Mouse (Mus musculus) megakaryocyte-erythroid progenitor cell, adult 5-6 weeks (primary cell): ENCODE results near the gene E130114P18Rik. TPM values are rescaled to one million over a fixed set of nuclear protein-coding genes. Genes with fewer than 3 reads are reported as not detected.

Experiments used
- ATAC-seq: replicated peaks from 2 replicates; pipeline ENCODE4 v1.8.0; 2016; ENCODE audit warnings: mild to moderate bottlenecking, inconsistent platforms; ENCODE audit not compliant: severe bottlenecking, poor library complexity, low FRiP score, low TSS enrichment
- total RNA-seq, 2 experiments: library from RNA; stranded (forward) in 1 of 2; stranded (reverse) in 1 of 2; fragments of 200-1000, 215-1000 nt in 1 of 2; fragments of >200 nt in 1 of 2; fragmentation: Nextera tagmentation in 1 of 2; gene quantifications; 2 replicates each; pipeline ENCODE4 v1.2.3; 2014 to 2017

E130114P18Rik gene
- total RNA-seq, 2 experiments from 2014 or later = not detected

GRCm38 (mm10) chr4:97587412-97588010 lies 190.4 kb downstream of the E130114P18Rik start:
- ATAC-seq = no peak

GRCm38 (mm10) chr4:97585170-97585569 lies 192.7 kb downstream of the E130114P18Rik start:
- ATAC-seq = no peak

GRCm38 (mm10) chr4:97584445-97585130 lies 193.3 kb downstream of the E130114P18Rik start:
- no peak for ATAC-seq

DNA sequence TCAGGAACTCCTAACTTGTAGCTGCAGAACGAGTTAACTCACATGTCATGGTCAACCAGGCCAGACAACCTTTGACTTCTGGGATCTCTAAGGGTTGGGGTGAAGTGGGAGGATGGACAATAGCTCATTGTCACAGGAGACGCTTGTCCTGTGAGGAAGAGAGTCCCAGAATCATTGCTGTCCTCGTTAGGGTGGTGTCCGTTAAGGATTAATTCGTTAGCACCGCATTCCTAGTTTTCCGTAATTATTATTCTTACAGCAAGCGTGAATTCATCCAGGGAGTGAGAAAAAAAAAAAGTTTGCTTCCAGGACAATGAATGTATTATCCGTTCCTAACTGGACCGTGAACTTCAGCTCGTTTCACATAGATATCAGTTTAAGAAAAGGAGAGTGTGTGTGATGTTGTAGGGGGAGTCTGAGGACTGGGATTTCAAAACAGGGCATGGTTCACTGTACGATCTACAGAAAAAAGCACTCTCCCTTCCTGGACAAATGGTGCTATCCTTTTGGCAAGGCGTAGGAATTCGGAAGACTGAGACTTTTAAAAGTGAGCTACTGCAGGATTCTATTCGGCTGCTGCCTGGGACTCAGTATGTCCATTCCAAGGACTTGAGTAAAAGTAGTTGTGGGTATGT lies 195.0 kb downstream of the E130114P18Rik start:
- no peak for ATAC-seq

GRCm38 (mm10) chr4:97582064-97582415 lies 195.8 kb downstream of the E130114P18Rik start:
- no peak for ATAC-seq

- ATAC-seq = no peak
Measured at GRCm38 (mm10) chr4:97581314-97582063, 196.4 kb downstream of the E130114P18Rik start.

GRCm38 (mm10) chr4:97580906-97581305 lies 197.0 kb downstream of the E130114P18Rik start:
- no peak for ATAC-seq

DNA sequence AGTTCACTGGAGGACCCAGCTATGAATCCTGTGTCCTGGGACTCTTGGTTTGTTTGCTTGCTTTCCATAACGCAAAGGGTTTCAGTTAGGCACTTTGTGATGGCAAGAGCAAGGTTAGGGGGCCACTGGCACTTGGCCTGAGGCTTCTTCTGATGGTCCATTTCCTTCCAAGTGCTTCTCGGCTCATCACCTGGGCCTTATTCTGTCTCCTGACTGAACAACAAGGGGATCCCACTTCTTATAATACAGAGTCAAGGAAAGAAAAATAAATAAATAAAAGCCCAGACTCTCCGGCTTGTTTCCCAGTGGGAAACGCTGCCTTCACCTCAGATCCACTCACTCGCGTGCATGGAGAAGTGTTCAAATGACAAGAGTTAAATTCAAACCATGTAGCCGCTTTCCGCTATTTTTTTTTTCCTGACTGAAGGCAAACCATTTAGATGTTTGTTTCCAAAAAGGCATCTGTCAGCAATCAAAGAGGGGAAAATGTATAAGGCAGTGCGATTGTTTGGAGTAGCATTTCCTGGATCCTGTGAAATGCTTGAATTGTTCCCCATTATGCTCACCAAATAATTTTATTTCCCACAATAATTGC lies 199.2 kb downstream of the E130114P18Rik start:
- ATAC-seq = no peak

DNA sequence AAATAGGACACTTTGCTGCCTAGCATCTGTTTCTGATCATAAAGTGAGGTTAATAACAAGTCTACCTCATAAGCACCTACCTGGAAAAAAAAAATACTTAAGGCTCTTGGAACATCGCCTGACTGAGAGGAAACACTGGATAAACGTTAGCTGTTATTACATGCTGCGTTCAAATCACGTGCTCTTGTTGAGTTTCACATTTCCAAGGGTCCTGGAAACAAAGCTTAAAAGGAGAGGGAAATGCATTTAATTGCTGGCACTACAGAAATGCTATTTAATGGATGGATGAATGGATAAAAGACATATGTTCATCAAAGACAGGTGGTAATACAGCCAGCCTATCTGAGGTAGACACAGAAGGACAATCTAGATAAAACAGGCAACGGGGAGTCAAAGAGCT lies 200.4 kb downstream of the E130114P18Rik start:
- no peak for ATAC-seq

DNA sequence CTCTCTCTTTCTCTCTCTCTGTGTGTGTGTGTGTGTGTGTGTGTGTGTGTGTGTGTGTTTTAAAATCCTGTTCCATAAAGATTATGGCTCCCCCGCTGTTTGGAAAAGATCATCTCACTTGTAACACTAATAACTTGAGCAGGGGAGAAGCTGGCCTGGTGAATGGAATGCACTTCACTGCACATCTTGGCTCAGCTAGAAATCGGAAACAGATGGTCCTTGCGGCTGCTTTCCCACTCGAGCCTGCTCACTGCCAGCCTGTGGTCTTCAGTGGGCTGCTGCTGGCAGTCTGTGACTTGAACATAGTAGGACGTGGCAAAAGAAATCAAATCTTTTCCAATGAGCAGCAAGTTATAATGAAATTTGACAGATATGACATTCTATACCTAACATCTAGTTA lies 202.4 kb downstream of the E130114P18Rik start:
- ATAC-seq = no peak

GRCm38 (mm10) chr4:97569320-97569719 lies 208.6 kb downstream of the E130114P18Rik start:
- ATAC-seq = no peak

DNA sequence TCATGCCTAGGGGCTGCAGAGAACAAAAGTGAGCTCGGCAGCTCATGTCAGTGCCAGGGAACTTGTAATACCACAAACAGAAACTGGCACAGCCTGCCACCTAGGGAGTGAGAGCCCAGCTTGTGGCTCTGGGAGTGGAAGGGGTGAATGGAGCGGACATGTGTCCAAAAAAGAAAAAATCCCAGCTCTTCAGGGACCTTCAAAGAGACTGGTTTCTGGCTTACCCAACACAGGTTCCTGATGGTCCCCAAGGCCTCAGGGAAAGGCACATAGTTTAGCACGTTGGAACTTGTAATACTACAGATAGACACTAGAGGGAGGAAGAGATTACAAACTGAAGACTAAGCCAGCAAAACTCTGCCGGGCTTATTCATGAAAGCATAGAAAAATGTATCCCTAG lies 213.2 kb downstream of the E130114P18Rik start:
- ATAC-seq = peak; percentile 84

- no peak for ATAC-seq
Measured at GRCm38 (mm10) chr4:97564199-97564598, 213.7 kb downstream of the E130114P18Rik start.

- ATAC-seq = no peak
Measured at GRCm38 (mm10) chr4:97557585-97557984, 220.3 kb downstream of the E130114P18Rik start.

- peak; percentile 74 for ATAC-seq
Measured at GRCm38 (mm10) chr4:97544016-97544415, 233.9 kb downstream of the E130114P18Rik start.

DNA sequence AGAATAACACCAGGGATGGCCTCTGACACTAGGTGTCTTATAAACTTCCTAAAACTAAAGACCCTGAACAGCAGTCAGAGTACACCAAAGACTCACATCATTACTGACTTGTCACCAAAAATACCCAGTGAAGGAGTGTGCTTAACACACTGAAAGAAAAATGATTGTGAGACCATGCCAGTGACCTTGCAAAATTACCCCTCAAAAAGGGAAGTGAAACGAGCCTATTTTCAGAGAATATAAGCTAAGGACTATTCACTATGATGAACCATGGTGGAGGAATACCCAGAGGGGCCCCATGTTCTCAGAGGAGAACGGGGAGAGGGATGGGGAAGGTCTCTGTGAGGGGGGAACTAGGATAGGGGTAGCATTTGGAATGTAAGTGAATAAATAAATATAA lies 245.8 kb downstream of the E130114P18Rik start:
- ATAC-seq = no peak

DNA sequence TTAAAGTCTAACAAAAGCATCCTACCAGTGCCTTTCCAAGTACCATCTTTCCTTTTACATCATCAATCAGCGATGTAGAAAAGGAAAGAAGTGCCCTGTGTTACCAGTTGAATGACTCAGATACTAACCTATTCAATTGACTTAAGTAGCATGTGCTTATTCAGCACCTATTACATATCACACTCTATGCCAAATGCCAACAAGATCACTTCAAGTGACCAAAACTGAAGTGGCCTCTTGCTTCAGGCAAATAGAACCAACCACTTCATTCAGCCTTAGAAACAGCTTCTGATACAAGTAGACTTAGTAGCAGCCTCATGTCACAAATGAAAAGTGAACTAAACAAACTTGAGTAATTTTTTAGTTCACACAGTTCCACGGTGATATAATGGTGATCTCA lies 249.4 kb downstream of the E130114P18Rik start:
- no peak for ATAC-seq
